Mouse (Mus musculus) MEL (cell line): Measurements from ENCODE around the gene Igf2bp3.

Experiments
- CTCF ChIP-seq, 3 experiments: IDR thresholded peaks in 2 of 3; conservative IDR thresholded peaks in 1 of 3; 2 replicates each; pipeline ENCODE4 v1.5.1; 2011 to 2012; ENCODE audit warnings: low read length in 3 of 3, low read depth in 2 of 3, mild to moderate bottlenecking in 2 of 3, improper control_type of control experiment in 1 of 3, inconsistent platforms in 1 of 3, mixed read lengths in 1 of 3, moderate library complexity in 1 of 3; ENCODE audit not compliant: control insufficient read depth in 1 of 3, insufficient read depth in 1 of 3, poor library complexity in 1 of 3, severe bottlenecking in 1 of 3
- EP300 ChIP-seq, 2 experiments: IDR thresholded peaks; 2 replicates each; pipeline ENCODE4 v1.6.1; 2011; ENCODE audit warnings: improper control_type of control experiment in 2 of 2, low read length in 2 of 2, low read depth in 1 of 2, mild to moderate bottlenecking in 1 of 2
- HCFC1 ChIP-seq: IDR thresholded peaks from 2 replicates; pipeline ENCODE4 v1.6.1; 2012; ENCODE audit warnings: low read depth, mild to moderate bottlenecking, inconsistent platforms, low read length, improper control_type of control experiment, moderate library complexity
- JUND ChIP-seq: IDR thresholded peaks from 2 replicates; pipeline ENCODE4 v1.6.1; 2011; ENCODE audit warnings: low read depth, mild to moderate bottlenecking, improper control_type of control experiment, low read length
- MYB ChIP-seq: IDR thresholded peaks from 2 replicates; pipeline ENCODE4 v1.6.1; 2011; ENCODE audit warnings: mild to moderate bottlenecking, low read depth, low read length, improper control_type of control experiment
- NRF1 ChIP-seq: IDR thresholded peaks from 2 replicates; pipeline ENCODE4 v1.6.1; 2014; ENCODE audit warnings: low read depth, mild to moderate bottlenecking, inconsistent platforms, low read length, improper control_type of control experiment, moderate library complexity; ENCODE audit not compliant: poor library complexity, insufficient read depth, severe bottlenecking
- POLR2A ChIP-seq, 2 experiments: IDR thresholded peaks; 2 replicates each; pipeline ENCODE4 v1.6.1; 2011 to 2012; ENCODE audit warnings: low read length in 2 of 2, mild to moderate bottlenecking in 2 of 2, control low read depth in 1 of 2, improper control_type of control experiment in 1 of 2, low read depth in 1 of 2, moderate library complexity in 1 of 2; ENCODE audit not compliant: control insufficient read depth in 1 of 2, insufficient read depth in 1 of 2, poor library complexity in 1 of 2
- RCOR1 ChIP-seq: IDR thresholded peaks from 2 replicates; pipeline ENCODE4 v1.6.1; 2012; ENCODE audit warnings: low read depth, mild to moderate bottlenecking, inconsistent platforms, low read length, improper control_type of control experiment
- SIN3A ChIP-seq: IDR thresholded peaks from 2 replicates; pipeline ENCODE4 v1.6.1; 2012; ENCODE audit warnings: low read length, improper control_type of control experiment, inconsistent platforms
- ZMIZ1 ChIP-seq: IDR thresholded peaks from 2 replicates; pipeline ENCODE4 v1.6.1; 2012; ENCODE audit warnings: low read depth, mild to moderate bottlenecking, inconsistent platforms, low read length, improper control_type of control experiment, moderate library complexity
- ZNF384 ChIP-seq: IDR thresholded peaks from 2 replicates; pipeline ENCODE4 v1.6.1; 2012; ENCODE audit warnings: low read depth, mild to moderate bottlenecking, inconsistent platforms, low read length, improper control_type of control experiment

- TF ChIP-seq CTCF (IDR thresholded peaks at IDR 0.05 in 2 of 3, conservative IDR thresholded peaks at IDR 0.05 in 1 of 3; ENCODE audit: control insufficient read depth in 1 of 3, insufficient read depth in 1 of 3, low read depth in 2 of 3, low read length in 3 of 3, poor library complexity in 1 of 3, severe bottlenecking in 1 of 3), result no peak
- TF ChIP-seq EP300 (IDR thresholded peaks at IDR 0.05; ENCODE audit: low read depth in 1 of 2, low read length in 2 of 2), result no peak
- no peak for TF ChIP-seq ZMIZ1
- no peak for TF ChIP-seq ZNF384
- no peak for TF ChIP-seq NRF1
- TF ChIP-seq MYB, result no peak
- TF ChIP-seq HCFC1, result no peak
- TF ChIP-seq JUND, result no peak
- no peak for TF ChIP-seq RCOR1
- no peak for TF ChIP-seq SIN3A
- TF ChIP-seq POLR2A (IDR thresholded peaks at IDR 0.05; ENCODE audit: control insufficient read depth in 1 of 2, insufficient read depth in 1 of 2, low read depth in 1 of 2, low read length in 2 of 2, poor library complexity in 1 of 2), result no peak
These were observed 26.8 kb upstream of the Igf2bp3 start for GRCm38 (mm10) chr6:49241562-49241961.
